21 mouse cellular contexts compared by ENCODE assay signal in genomic region chr3:133094305-133094704, GRCm38 (mm10). TPM values are rescaled to one million over a fixed set of nuclear protein-coding genes. Genes with fewer than 3 reads are reported as not detected.
DNase-seq lines count a peak whose midpoint lies in the region; ATAC-seq and TF ChIP-seq lines count a peak whose summit lies in the region.
"Had no signal": no experiment of that assay in that cellular context is flagged by ENCODE, and none has a peak within 500 bp of the region (broad histone marks: within the 10 kb centered on the region; RNA-seq: fewer than 3 reads in every experiment).

No protein-coding gene starts in this region.

- peaks cover 18% of the 10 kb centered on the region for H3K36me3 ChIP-seq in liver, postnatal 0 days (replicated peaks; ENCODE audit: insufficient read depth, low read length)
- H3K36me3 ChIP-seq in liver, embryonic 11.5 days (ENCODE audit: control insufficient read depth, insufficient read depth, low read length) = no peaks in the 10 kb centered on the region
- H3K36me3 ChIP-seq in midbrain, embryonic 13.5 days = peaks cover 20% of the 10 kb centered on the region
- peaks cover 30% of the 10 kb centered on the region for H3K36me3 ChIP-seq in midbrain, embryonic 10.5 days
- peaks cover 2 to 54% of the 10 kb centered on the region in 2 experiments for H3K36me3 ChIP-seq in MEL (ENCODE audit: control insufficient read depth in 1 of 2, insufficient read depth in 2 of 2, low read length in 2 of 2)

- peaks cover 24% of the 10 kb centered on the region for H3K4me1 ChIP-seq in liver, postnatal 0 days (ENCODE audit: insufficient read depth)
- peaks cover 8% of the 10 kb centered on the region for H3K4me1 ChIP-seq in liver, embryonic 11.5 days (replicated peaks; ENCODE audit: control insufficient read depth, insufficient read depth, low read length)
- H3K4me1 ChIP-seq in midbrain, embryonic 13.5 days (replicated peaks) = peaks cover 34% of the 10 kb centered on the region
- H3K4me1 ChIP-seq in midbrain, embryonic 10.5 days = peaks cover 31% of the 10 kb centered on the region
- peaks cover 25 to 27% of the 10 kb centered on the region in 2 experiments for H3K4me1 ChIP-seq in MEL (ENCODE audit: control insufficient read depth in 1 of 2, insufficient read depth in 2 of 2, low read length in 2 of 2)

- TF ChIP-seq POLR2A in MEL (IDR thresholded peaks at IDR 0.05; ENCODE audit: control insufficient read depth in 1 of 2, insufficient read depth in 1 of 2, low read depth in 1 of 2, low read length in 2 of 2, poor library complexity in 1 of 2) = no peak

- no peak for DNase-seq in liver, postnatal 0 days
- no peak for DNase-seq in liver, embryonic 11.5 days (ENCODE audit: low spot score)
- no peak for DNase-seq in midbrain, embryonic 10.5 days (ENCODE audit: low spot score)
- DNase-seq in MEL (ENCODE audit: low read depth, low spot score) = peak; percentile 59
- peak; percentile 74 for DNase-seq in MEL-GATA-1-ER (ENCODE audit: extremely low read depth, low read depth)
- no peak for DNase-seq in frontal cortex, postnatal 25 days (ENCODE audit: low spot score in 2 of 2)
- DNase-seq in lung, postnatal 25 days (ENCODE audit: low spot score) = no peak
- DNase-seq: adrenal gland, adult 2 months; adrenal gland, postnatal 10 days; adrenal gland, postnatal 25 days; cerebellum, adult 11-12 months; cerebellum, adult 2 months; cerebellum, adult 9-10 months; cerebellum, postnatal 10 days; cerebellum, postnatal 25 days; forebrain, postnatal 0 days had no signal

- no peak for TF ChIP-seq EP300 in liver, postnatal 0 days (IDR thresholded peaks at IDR 0.05; ENCODE audit: low read depth)
- TF ChIP-seq EP300 in MEL (IDR thresholded peaks at IDR 0.05; ENCODE audit: low read depth in 1 of 2, low read length in 2 of 2) = no peak; a peak in 1 of 4 replicates

- H3K9ac ChIP-seq in liver, postnatal 0 days (replicated peaks) = no peak overlapping the region
- H3K9ac ChIP-seq in liver, embryonic 11.5 days (ENCODE audit: low read depth, low read length) = no peak overlapping the region
- 0 out of 2 replicates have a peak overlapping the region, but pooled peaks have one; percentile 6 for H3K9ac ChIP-seq in midbrain, embryonic 13.5 days (replicated peaks)
- H3K9ac ChIP-seq in MEL (ENCODE audit: control insufficient read depth, low read depth, low read length, poor library complexity, severe bottlenecking) = no peak overlapping the region
- H3K9ac ChIP-seq: embryonic facial prominence, embryonic 12.5 days; forebrain, embryonic 13.5 days; forebrain, embryonic 15.5 days; forebrain, postnatal 0 days had no signal

- WGBS in liver, postnatal 0 days (ENCODE audit: insufficient replicate concordance) = 44% methylated on average over 1 of the region's 1 CpGs
- WGBS in liver, embryonic 11.5 days = 60% methylated on average over 1 of the region's 1 CpGs
- 69% methylated on average over 1 of the region's 1 CpGs for WGBS in midbrain, embryonic 13.5 days
- WGBS in midbrain, embryonic 10.5 days = 91% methylated on average over 1 of the region's 1 CpGs

- TF ChIP-seq CTCF in liver, postnatal 0 days (IDR thresholded peaks at IDR 0.05; ENCODE audit: low read depth) = no peak
- TF ChIP-seq CTCF in MEL (IDR thresholded peaks at IDR 0.05 in 2 of 3, conservative IDR thresholded peaks at IDR 0.05 in 1 of 3; ENCODE audit: control insufficient read depth in 1 of 3, insufficient read depth in 1 of 3, low read depth in 2 of 3, low read length in 3 of 3, poor library complexity in 1 of 3, severe bottlenecking in 1 of 3) = no peak

- peaks cover 28% of the 10 kb centered on the region for H3K79me2 ChIP-seq in MEL (ENCODE audit: control insufficient read depth, insufficient read depth, low read length, poor library complexity)

- H3K27me3 ChIP-seq in liver, postnatal 0 days (ENCODE audit: insufficient read depth, low read length) = no peaks in the 10 kb centered on the region
- H3K27me3 ChIP-seq in liver, embryonic 11.5 days (replicated peaks; ENCODE audit: control insufficient read depth, insufficient read depth, low read length) = no peaks in the 10 kb centered on the region
- no peaks in the 10 kb centered on the region for H3K27me3 ChIP-seq in midbrain, embryonic 13.5 days
- H3K27me3 ChIP-seq in midbrain, embryonic 10.5 days (ENCODE audit: low read depth, poor library complexity, severe bottlenecking) = no peaks in the 10 kb centered on the region
- no peaks in the 10 kb centered on the region for H3K27me3 ChIP-seq in MEL (ENCODE audit: control insufficient read depth in 1 of 2, insufficient read depth in 2 of 2, low read length in 2 of 2)
- H3K27me3 ChIP-seq: embryonic facial prominence, embryonic 12.5 days; forebrain, embryonic 13.5 days; forebrain, embryonic 15.5 days had no signal

- TF ChIP-seq RAD21 in MEL (IDR thresholded peaks at IDR 0.05; ENCODE audit: low read depth, low read length) = no peak

- H3K27ac ChIP-seq in liver, postnatal 0 days (ENCODE audit: low read depth) = no peak overlapping the region
- H3K27ac ChIP-seq in liver, embryonic 11.5 days (ENCODE audit: low read depth, low read length) = no peak overlapping the region
- H3K27ac ChIP-seq in midbrain, embryonic 13.5 days = no peak overlapping the region
- H3K27ac ChIP-seq in midbrain, embryonic 10.5 days (replicated peaks) = no peak overlapping the region
- no peak overlapping the region for H3K27ac ChIP-seq in MEL (ENCODE audit: control insufficient read depth, low read depth, low read length)
- H3K27ac ChIP-seq: embryonic facial prominence, embryonic 10.5 days; embryonic facial prominence, embryonic 12.5 days; forebrain, embryonic 13.5 days; forebrain, embryonic 15.5 days had no signal

- no peaks in the 10 kb centered on the region for H3K9me3 ChIP-seq in liver, postnatal 0 days (ENCODE audit: low read length)
- no peaks in the 10 kb centered on the region for H3K9me3 ChIP-seq in liver, embryonic 11.5 days (ENCODE audit: control insufficient read depth, low read length)
- H3K9me3 ChIP-seq in midbrain, embryonic 13.5 days = no peaks in the 10 kb centered on the region
- no peaks in the 10 kb centered on the region for H3K9me3 ChIP-seq in midbrain, embryonic 10.5 days (replicated peaks)
- no peaks in the 10 kb centered on the region for H3K9me3 ChIP-seq in MEL (replicated peaks; ENCODE audit: insufficient read depth, low read length)
- H3K9me3 ChIP-seq: embryonic facial prominence, embryonic 10.5 days; embryonic facial prominence, embryonic 12.5 days; forebrain, embryonic 13.5 days; forebrain, embryonic 15.5 days had no signal

- no peak for ATAC-seq in liver, postnatal 0 days
- ATAC-seq in liver, embryonic 11.5 days (replicated peaks; ENCODE audit: low FRiP score) = no peak
- ATAC-seq in midbrain, embryonic 13.5 days = no peak
- ATAC-seq: forebrain, embryonic 13.5 days; forebrain, embryonic 15.5 days; forebrain, postnatal 0 days had no signal

- no peak overlapping the region for H3K4me3 ChIP-seq in liver, postnatal 0 days (ENCODE audit: low read depth, low read length)
- H3K4me3 ChIP-seq in liver, embryonic 11.5 days (ENCODE audit: low read depth, low read length) = no peak overlapping the region
- H3K4me3 ChIP-seq in midbrain, embryonic 13.5 days (replicated peaks) = no peak overlapping the region
- no peak overlapping the region for H3K4me3 ChIP-seq in midbrain, embryonic 10.5 days
- no peak overlapping the region for H3K4me3 ChIP-seq in MEL (ENCODE audit: control insufficient read depth in 1 of 2, insufficient read depth in 1 of 2, low read depth in 2 of 2, low read length in 2 of 2)
- H3K4me3 ChIP-seq: embryonic facial prominence, embryonic 10.5 days; embryonic facial prominence, embryonic 12.5 days; forebrain, embryonic 13.5 days; forebrain, embryonic 15.5 days had no signal

- H3K4me2 ChIP-seq in liver, postnatal 0 days (ENCODE audit: low read depth, low read length) = peak overlapping the region; percentile 44
- H3K4me2 ChIP-seq in liver, embryonic 11.5 days = no peak overlapping the region; the same call in 1 of the 2 replicates
- no peak overlapping the region for H3K4me2 ChIP-seq in midbrain, embryonic 13.5 days (replicated peaks)
- H3K4me2 ChIP-seq: embryonic facial prominence, embryonic 12.5 days; forebrain, embryonic 13.5 days; forebrain, embryonic 15.5 days had no signal

TF ChIP-seq in MEL, 35 proteins besides CTCF, POLR2A, EP300 and RAD21:
- peak; percentile 46; the same call in 1 of the 2 replicates for TF ChIP-seq MYC (IDR thresholded peaks at IDR 0.05; ENCODE audit: low read depth, low read length)
- no peak for TF ChIP-seq TBP (IDR thresholded peaks at IDR 0.05; ENCODE audit: low read depth, low read length)
- TF ChIP-seq ETS1 (IDR thresholded peaks at IDR 0.05; ENCODE audit: low read depth, low read length) = peak; percentile 86
- peak; percentile 83; the same call in 1 of the 2 replicates for TF ChIP-seq ELF1 (IDR thresholded peaks at IDR 0.05; ENCODE audit: low read depth, low read length)
- TF ChIP-seq CHD2 (IDR thresholded peaks at IDR 0.05; ENCODE audit: low read length) = no peak

RNA-seq across cellular contexts. Expression of gene Gstcd, which starts 2.5 kb away (rescaled TPM):
- 1.4 and 1.6 TPM in 2 replicates for polyA plus RNA-seq in liver, postnatal 0 days (2015; fragmentation: Nextera tagmentation; extraction: Ambion mirVana)
- 8.4 and 9.0 TPM in 2 replicates for polyA plus RNA-seq in liver, embryonic 11.5 days (2014; fragmentation: Nextera tagmentation; extraction: Ambion mirVana)
- polyA plus RNA-seq in midbrain, embryonic 13.5 days (2015; fragmentation: Nextera tagmentation; extraction: Ambion mirVana) = 5.2 and 5.6 TPM in 2 replicates
- polyA plus RNA-seq in midbrain, embryonic 10.5 days (2016; fragmentation: Nextera tagmentation; extraction: Ambion mirVana) = 8.0 and 8.3 TPM in 2 replicates
- total RNA-seq in MEL (2012; rRNA removed) = 17.2 and 19.2 TPM in 2 replicates
- 10 to 100 TPM in 1 of 2 experiments, not detected in 1; 15.5 TPM for polyA plus RNA-seq in MEL (2012; ENCODE audit: insufficient read depth in 1 of 2, insufficient read length in 2 of 2, low read depth in 1 of 2, low replicate concordance in 2 of 2, missing spikeins in 1 of 2)

RNA-seq across cellular contexts. Expression of gene Ints12, which starts 2.7 kb away (rescaled TPM):
- 7.9 and 9.0 TPM in 2 replicates for polyA plus RNA-seq in liver, postnatal 0 days (2015; fragmentation: Nextera tagmentation; extraction: Ambion mirVana)
- polyA plus RNA-seq in liver, embryonic 11.5 days (2014; fragmentation: Nextera tagmentation; extraction: Ambion mirVana) = 17.6 and 19.0 TPM in 2 replicates
- 25.5 and 26.2 TPM in 2 replicates for polyA plus RNA-seq in midbrain, embryonic 13.5 days (2015; fragmentation: Nextera tagmentation; extraction: Ambion mirVana)
- 22.7 and 26.0 TPM in 2 replicates for polyA plus RNA-seq in midbrain, embryonic 10.5 days (2016; fragmentation: Nextera tagmentation; extraction: Ambion mirVana)
- total RNA-seq in MEL (2012; rRNA removed) = 11.0 and 13.8 TPM in 2 replicates
- 10 to 100 TPM in 1 of 2 experiments, not detected in 1; 15.2 TPM for polyA plus RNA-seq in MEL (2012; ENCODE audit: insufficient read depth in 1 of 2, insufficient read length in 2 of 2, low read depth in 1 of 2, low replicate concordance in 2 of 2, missing spikeins in 1 of 2)

Comparison
In these comparisons a context has a peak if more than half of its experiments do, and no peak if none do; other contexts are left out.
1. DNase-seq: peak in MEL (single experiment) and MEL-GATA-1-ER (single experiment); none in liver, postnatal 0 days (single experiment), liver, embryonic 11.5 days (single experiment), midbrain, embryonic 10.5 days (single experiment), frontal cortex, postnatal 25 days (0 of 2) and lung, postnatal 25 days (single experiment).